Mouse (Mus musculus): ENCODE measurements around the gene Nmt1. TPM values are rescaled to one million over a fixed set of nuclear protein-coding genes. Genes with fewer than 3 reads are reported as not detected.

The Nmt1 gene
- total RNA-seq, 2 experiments from 2014 or later = 44.9 to 54.1 TPM

GRCm38 (mm10) chr11:103036881-103037465 is 9.0 kb downstream of the Nmt1 start:
- ATAC-seq (replicated peaks; ENCODE audit: poor library complexity, severe bottlenecking) = no peak

- ATAC-seq (replicated peaks; ENCODE audit: poor library complexity, severe bottlenecking) = no peak
These were observed 10.0 kb downstream of the Nmt1 start for GRCm38 (mm10) chr11:103038037-103038436.

DNA sequence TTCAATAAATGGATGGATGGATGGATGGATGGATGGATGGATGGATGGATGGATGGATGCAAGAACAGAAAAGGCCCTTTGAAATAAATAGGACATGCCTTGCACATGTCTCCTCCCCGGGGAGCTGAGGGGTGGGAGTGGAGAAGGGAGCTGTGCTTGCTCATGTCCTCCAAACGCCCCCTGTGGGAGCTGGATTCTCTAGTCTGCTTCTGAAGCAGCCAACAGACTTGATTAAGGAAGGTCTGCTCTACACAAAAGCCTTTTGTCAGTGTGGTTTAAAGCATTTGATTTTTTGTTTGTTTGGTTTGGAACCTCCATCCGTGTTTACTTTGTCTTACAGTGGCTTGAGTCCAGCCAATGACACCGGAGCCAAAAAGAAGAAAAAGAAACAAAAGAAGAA is 14.8 kb downstream of the Nmt1 start:
- no peak for ATAC-seq (replicated peaks; ENCODE audit: poor library complexity, severe bottlenecking)

DNA sequence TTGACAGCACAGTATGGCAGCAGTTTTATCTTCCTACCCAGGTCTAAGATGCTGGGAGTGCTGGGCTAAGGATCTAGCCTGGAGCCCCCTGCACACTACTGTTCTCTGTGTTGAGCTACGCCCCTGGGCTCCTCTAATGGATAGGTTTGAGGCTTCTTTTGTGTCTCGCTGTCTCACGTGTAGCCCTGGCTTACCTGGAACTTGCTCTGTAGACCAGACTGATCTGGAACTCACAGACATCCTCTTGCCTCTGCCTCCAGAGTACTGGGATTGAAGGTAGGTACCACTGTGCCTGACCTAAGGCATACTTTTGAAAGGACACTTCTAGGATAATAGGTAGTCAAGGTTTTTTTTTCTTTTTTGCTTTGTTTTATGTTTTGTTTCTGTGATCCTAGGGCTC is 16.0 kb downstream of the Nmt1 start:
- ATAC-seq (replicated peaks; ENCODE audit: poor library complexity, severe bottlenecking) = no peak

- ATAC-seq (replicated peaks; ENCODE audit: poor library complexity, severe bottlenecking) = no peak
These were observed 18.3 kb downstream of the Nmt1 start for GRCm38 (mm10) chr11:103046286-103046685.

DNA sequence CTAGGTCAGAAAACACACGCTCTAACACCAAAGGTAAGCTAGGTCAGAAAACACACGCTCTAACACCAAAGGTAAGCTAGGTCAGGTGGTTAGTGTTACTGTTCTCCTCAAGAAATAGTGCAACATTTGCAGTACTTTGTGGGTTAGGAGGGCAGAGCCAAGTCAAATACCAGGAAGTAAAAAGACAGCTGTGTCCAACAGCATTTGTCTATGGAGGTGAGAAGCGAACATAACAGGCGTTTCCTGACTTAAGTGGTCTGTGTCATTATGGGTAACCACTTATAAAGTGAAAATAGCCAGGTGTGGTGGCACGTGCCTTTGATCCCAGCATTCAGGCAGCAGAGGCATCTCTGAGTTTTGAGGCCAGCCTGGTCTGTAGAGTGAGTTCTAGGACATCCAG is 21.6 kb downstream of the Nmt1 start:
- ATAC-seq (replicated peaks; ENCODE audit: poor library complexity, severe bottlenecking) = no peak

DNA sequence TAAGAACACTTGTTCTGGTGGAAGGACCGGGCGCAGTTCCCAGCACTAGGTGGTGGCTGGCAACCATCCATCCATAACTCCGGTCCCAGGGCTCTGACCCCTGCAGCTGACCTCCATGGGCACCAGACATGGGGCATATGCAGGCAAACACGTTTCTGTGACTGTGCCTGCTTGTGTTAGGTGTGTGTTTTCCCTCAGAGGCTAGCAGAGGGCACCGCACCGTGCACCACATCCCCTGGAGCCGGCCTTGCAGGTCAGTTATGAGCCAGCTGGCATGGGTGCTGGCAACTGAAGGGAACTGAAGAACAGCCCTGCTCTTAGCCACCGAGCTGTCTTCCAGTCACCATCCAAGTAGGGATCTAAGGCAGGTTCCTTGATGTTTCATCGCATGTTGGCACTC is 22.2 kb downstream of the Nmt1 start:
- ATAC-seq (replicated peaks; ENCODE audit: poor library complexity, severe bottlenecking) = no peak

GRCm38 (mm10) chr11:103051249-103051691 is 23.3 kb downstream of the Nmt1 start:
- peak; percentile 88 for ATAC-seq (replicated peaks; ENCODE audit: poor library complexity, severe bottlenecking)

- no peak for ATAC-seq (replicated peaks; ENCODE audit: poor library complexity, severe bottlenecking)
These were observed 24.1 kb downstream of the Nmt1 start for GRCm38 (mm10) chr11:103052078-103052477.

DNA sequence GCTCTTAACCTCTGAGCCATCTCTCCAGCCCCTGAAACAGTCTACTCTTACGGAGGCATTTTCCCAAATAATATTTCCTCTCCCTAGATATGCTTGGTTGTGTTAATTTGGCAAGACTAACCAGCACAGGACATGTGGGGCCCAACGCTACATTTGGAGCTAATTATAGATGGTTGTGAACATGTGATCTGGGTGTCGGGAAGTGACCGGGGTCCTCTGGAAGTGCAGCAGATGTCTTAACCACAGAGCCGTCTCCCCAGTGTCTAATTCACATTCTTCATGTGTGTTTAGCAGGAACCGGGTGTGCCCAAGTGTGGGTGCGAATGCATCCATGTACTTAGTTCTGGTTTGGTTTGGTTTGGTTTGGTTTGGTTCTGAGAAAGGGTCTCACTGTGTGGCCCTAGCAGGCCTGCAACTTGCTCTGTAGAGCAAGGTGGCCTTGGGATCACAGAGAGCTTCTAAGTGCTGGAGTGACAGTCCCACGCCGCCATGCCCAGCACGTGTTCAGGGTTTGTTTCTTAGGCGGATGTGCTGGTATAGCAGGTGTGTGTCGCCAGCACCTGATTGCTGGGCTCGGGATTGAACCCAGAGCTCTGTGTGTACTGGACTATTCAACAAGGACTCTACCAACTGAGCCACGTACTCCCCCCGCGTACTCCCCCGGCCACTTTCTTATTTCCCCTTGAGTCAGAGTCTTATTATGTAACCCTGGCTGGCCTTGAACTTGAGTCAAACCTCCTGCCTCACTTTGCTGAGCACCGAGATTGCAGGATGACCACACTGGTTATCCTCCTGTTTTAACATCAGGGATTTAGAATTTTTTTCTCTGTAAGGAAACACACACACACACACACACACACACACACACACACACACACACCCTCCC is 25.4 kb downstream of the Nmt1 start:
- no peak for ATAC-seq (replicated peaks; ENCODE audit: poor library complexity, severe bottlenecking)

DNA sequence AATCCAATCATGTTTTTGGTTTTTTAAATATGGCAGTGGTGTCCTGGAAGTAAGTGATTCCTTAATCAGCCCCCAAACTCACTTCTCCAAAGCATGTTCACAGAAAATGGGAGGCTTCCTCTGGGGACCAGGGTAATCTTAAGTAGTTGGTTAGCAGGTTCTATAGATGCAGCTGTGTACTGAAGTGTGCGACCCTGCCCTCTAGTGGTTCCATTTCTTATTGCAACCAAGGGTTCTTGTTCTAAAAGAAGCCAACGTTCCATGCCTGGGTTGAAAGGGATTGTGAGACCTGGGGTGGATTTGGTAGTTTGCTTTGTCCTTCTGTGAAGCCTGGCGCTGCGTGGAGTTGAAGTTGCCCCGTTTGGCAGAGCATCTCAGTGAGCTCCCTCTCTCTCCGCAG is 26.8 kb downstream of the Nmt1 start:
- 0 out of 2 replicates have a peak, but pooled peaks have one; percentile 29 for ATAC-seq (replicated peaks; ENCODE audit: poor library complexity, severe bottlenecking)

- no peak for ATAC-seq (replicated peaks; ENCODE audit: poor library complexity, severe bottlenecking)
These were observed 28.6 kb downstream of the Nmt1 start for GRCm38 (mm10) chr11:103056636-103057035.

DNA sequence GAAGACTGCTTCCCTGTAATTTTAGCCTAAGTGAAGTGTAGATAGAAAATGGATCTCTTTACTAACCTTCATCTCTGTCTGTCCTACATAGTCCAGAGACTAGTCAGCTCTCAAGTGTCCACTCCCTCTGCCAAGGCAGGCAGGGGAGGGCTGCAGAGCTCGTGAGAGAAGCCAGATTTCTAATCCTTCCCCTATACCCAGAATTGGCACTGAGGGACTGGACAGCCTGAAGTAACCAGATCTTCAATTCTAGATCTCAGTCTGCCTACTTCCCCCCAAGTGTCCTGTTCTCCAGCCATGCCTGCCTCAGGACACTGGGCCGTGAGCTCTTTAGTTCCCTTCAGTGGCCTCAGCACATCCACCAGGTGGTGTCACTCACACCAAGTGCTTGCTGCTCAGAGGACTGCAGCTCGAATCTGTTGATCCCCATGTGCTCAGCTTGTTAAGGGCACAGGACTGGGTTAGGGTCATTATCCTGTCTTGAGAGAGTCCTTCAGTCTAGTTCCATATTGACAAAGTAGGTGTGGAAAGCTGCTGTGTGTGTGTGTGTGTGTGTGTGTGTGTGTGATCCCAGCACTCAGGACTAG is 30.6 kb downstream of the Nmt1 start:
- ATAC-seq (replicated peaks; ENCODE audit: poor library complexity, severe bottlenecking) = no peak

- no peak for ATAC-seq (replicated peaks; ENCODE audit: poor library complexity, severe bottlenecking)
These were observed 38.4 kb downstream of the Nmt1 start for GRCm38 (mm10) chr11:103066191-103067050.

GRCm38 (mm10) chr11:103067051-103067361 is 39.0 kb downstream of the Nmt1 start:
- no peak for ATAC-seq (replicated peaks; ENCODE audit: poor library complexity, severe bottlenecking)

DNA sequence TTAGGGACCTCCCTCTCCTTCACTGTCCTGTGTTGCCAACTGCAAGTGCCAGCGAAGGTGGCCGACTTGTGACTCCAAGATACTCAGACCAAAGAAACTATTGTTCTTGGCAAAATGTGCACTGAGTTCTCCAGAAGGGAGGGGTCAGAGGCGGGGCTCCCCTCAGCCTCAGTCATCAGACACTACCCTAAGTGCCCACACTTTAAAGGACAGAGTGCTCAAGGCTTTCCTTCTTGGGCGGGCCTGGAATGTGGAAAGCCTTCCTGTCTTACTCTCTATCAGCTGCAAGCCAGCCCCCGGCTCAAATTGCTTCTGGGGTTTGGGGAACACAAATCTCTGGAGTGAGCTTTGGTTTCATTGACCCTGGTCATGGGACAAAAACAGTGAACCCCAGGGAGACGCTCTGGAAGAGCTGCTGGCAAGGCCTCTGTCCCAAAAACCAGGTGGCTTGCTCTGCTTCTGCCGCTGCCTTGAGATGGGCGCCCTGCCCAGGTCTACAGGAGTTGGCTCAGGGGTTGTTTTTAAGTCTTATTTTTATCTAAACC is 39.5 kb downstream of the Nmt1 start:
- ATAC-seq (replicated peaks; ENCODE audit: poor library complexity, severe bottlenecking) = no peak

GRCm38 (mm10) chr11:103068272-103068671 is 40.3 kb downstream of the Nmt1 start:
- ATAC-seq (replicated peaks; ENCODE audit: poor library complexity, severe bottlenecking) = no peak

GRCm38 (mm10) chr11:103068884-103069283 is 40.9 kb downstream of the Nmt1 start:
- ATAC-seq (replicated peaks; ENCODE audit: poor library complexity, severe bottlenecking) = no peak

- no peak for ATAC-seq (replicated peaks; ENCODE audit: poor library complexity, severe bottlenecking)
These were observed 41.7 kb downstream of the Nmt1 start for GRCm38 (mm10) chr11:103069731-103070130.

DNA sequence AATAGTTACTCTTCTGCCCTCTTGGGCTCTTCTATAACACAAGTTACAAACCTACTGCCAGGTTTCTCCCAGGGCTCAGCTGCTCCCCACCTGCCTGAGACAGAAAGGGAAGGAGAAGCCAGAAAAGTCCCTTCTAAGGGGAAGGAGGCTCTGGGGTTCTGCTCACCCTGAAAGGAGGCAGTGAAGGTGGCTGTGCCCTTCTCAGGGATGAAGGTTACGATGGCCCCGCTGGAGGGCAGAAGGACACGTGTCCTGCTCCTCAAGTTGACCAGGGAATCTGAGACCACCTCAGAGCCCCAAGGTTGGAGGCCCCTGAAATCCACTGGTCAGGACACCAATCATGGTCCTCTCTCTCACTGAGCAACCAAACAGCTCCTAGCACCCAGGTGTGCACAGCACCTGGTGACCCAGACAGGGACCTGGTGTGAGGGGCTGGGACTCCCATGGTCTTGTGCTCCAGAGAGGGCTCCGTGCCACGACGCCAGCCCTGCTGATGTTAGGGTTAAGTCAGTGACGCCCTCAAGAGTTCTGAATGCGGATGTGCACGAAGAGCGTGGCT is 42.4 kb downstream of the Nmt1 start:
- no peak for ATAC-seq (replicated peaks; ENCODE audit: poor library complexity, severe bottlenecking)

Data from granulocyte monocyte progenitor cell, adult 5-6 weeks (primary cell).